Comparison of ENCODE assay signal across 24 mouse cellular contexts in genomic region chr8:124878946-124879526, GRCm38 (mm10). TPM values are rescaled to one million over a fixed set of nuclear protein-coding genes. Genes with fewer than 3 reads are reported as not detected.
DNase-seq lines count a peak whose midpoint lies in the region; ATAC-seq and TF ChIP-seq lines count a peak whose summit lies in the region.
"Had no signal": no experiment of that assay in that cellular context is flagged by ENCODE, and none has a peak within 500 bp of the region (broad histone marks: within the 10 kb centered on the region; RNA-seq: fewer than 3 reads in every experiment).

No protein-coding gene starts in this region.

- H3K4me2 ChIP-seq in liver, embryonic 12.5 days, result no peak overlapping the region
- no peak overlapping the region for H3K4me2 ChIP-seq in liver, embryonic 14.5 days (ENCODE audit: low read depth)
- no peak overlapping the region for H3K4me2 ChIP-seq in midbrain, embryonic 16.5 days (ENCODE audit: low read length)
- H3K4me2 ChIP-seq: forebrain, embryonic 15.5 days; heart, embryonic 11.5 days; hindbrain, embryonic 14.5 days; limb, embryonic 13.5 days; lung, embryonic 14.5 days; midbrain, embryonic 12.5 days had no signal

- 0 out of 2 replicates have a peak, but pooled peaks cover 9% of the 10 kb centered on the region for H3K4me1 ChIP-seq in liver, embryonic 12.5 days
- 0 out of 4 replicates have a peak, but pooled peaks cover 0 to 3% of the 10 kb centered on the region in 2 experiments for H3K4me1 ChIP-seq in liver, embryonic 14.5 days (replicated peaks; ENCODE audit: control insufficient read depth in 2 of 2, insufficient read depth in 2 of 2, low read length in 1 of 2)
- H3K4me1 ChIP-seq in midbrain, embryonic 16.5 days (ENCODE audit: control insufficient read depth, insufficient read depth, low read length), result no peaks in the 10 kb centered on the region
- H3K4me1 ChIP-seq: forebrain, embryonic 10.5 days; forebrain, embryonic 15.5 days; limb, embryonic 13.5 days; midbrain, embryonic 12.5 days had no signal

- DNase-seq in liver (no peak), MEL-GATA-1-ER (ENCODE audit: extremely low read depth, low read depth) (peak; percentile 83)
- DNase-seq in liver, embryonic 14.5 days (ENCODE audit: low read depth in 3 of 3, low spot score in 3 of 3), result peak in 1 of 3 experiments; percentile 22
- no peak for DNase-seq in kidney, adult 8-10 months
- no peak for DNase-seq in left cerebral cortex, postnatal 36 days (ENCODE audit: low spot score in 2 of 2)
- DNase-seq: adrenal gland, postnatal 36 days; cerebellum, adult 2 months; cerebellum, postnatal 14 days; gastrocnemius, postnatal 25 days; heart, adult 18-20 months; kidney, postnatal 14 days; layer of hippocampus, adult 9-11 months; lung, embryonic 14.5 days had no signal

- no peak overlapping the region for H3K4me3 ChIP-seq in liver, embryonic 12.5 days
- H3K4me3 ChIP-seq in liver, embryonic 14.5 days (ENCODE audit: insufficient read depth in 1 of 2, low read depth in 2 of 2, low read length in 2 of 2), result no peak overlapping the region
- no peak overlapping the region for H3K4me3 ChIP-seq in midbrain, embryonic 16.5 days (ENCODE audit: low read depth, low read length)
- H3K4me3 ChIP-seq: forebrain, embryonic 10.5 days; forebrain, embryonic 15.5 days; limb, embryonic 13.5 days; midbrain, embryonic 12.5 days had no signal

- no peak for TF ChIP-seq EP300 in liver, embryonic 14.5 days (IDR thresholded peaks at IDR 0.05; ENCODE audit: low read depth)

- 73% methylated on average over 10 of the region's 10 CpGs for WGBS in liver, embryonic 12.5 days (ENCODE audit: insufficient replicate concordance)
- WGBS in liver, embryonic 14.5 days (ENCODE audit: insufficient replicate concordance), result 57% methylated on average over 10 of the region's 10 CpGs
- WGBS in midbrain, embryonic 16.5 days, result 84% methylated on average over 10 of the region's 10 CpGs

- peaks cover 100% of the 10 kb centered on the region for H3K36me3 ChIP-seq in liver, embryonic 12.5 days
- H3K36me3 ChIP-seq in liver, embryonic 14.5 days (replicated peaks; ENCODE audit: control insufficient read depth, insufficient read depth, low read depth), result peaks cover 45% of the 10 kb centered on the region
- peaks cover 59% of the 10 kb centered on the region for H3K36me3 ChIP-seq in midbrain, embryonic 16.5 days (ENCODE audit: control insufficient read depth, insufficient read depth, low read length)

- peak; percentile 22; the same call in 1 of the 2 replicates for ATAC-seq in liver, embryonic 12.5 days
- peak; percentile 45 for ATAC-seq in liver, embryonic 14.5 days (ENCODE audit: insufficient read depth)
- ATAC-seq in megakaryocyte-erythroid progenitor cell, adult 5-6 weeks (replicated peaks; ENCODE audit: low FRiP score, low TSS enrichment, poor library complexity, severe bottlenecking), result peak; percentile 92
- ATAC-seq in midbrain, embryonic 16.5 days, result no peak
- ATAC-seq: forebrain, embryonic 15.5 days; intestine, postnatal 0 days had no signal

- no peak for TF ChIP-seq CTCF in liver, embryonic 14.5 days (IDR thresholded peaks at IDR 0.05; ENCODE audit: low read depth)

- H3K9ac ChIP-seq in liver, embryonic 12.5 days, result no peak overlapping the region
- no peak overlapping the region for H3K9ac ChIP-seq in liver, embryonic 14.5 days (replicated peaks)
- no peak overlapping the region for H3K9ac ChIP-seq in midbrain, embryonic 16.5 days (ENCODE audit: low read depth, low read length)
- H3K9ac ChIP-seq: forebrain, embryonic 15.5 days; hindbrain, embryonic 14.5 days; limb, embryonic 13.5 days; lung, embryonic 14.5 days; midbrain, embryonic 12.5 days had no signal

- no peaks in the 10 kb centered on the region for H3K27me3 ChIP-seq in liver, embryonic 12.5 days (replicated peaks)
- H3K27me3 ChIP-seq in liver, embryonic 14.5 days (ENCODE audit: control insufficient read depth, insufficient read depth, low read length), result no peaks in the 10 kb centered on the region
- no peaks in the 10 kb centered on the region for H3K27me3 ChIP-seq in midbrain, embryonic 16.5 days (ENCODE audit: control insufficient read depth, insufficient read depth, low read depth, low read length)
- H3K27me3 ChIP-seq: forebrain, embryonic 15.5 days; limb, embryonic 13.5 days; midbrain, embryonic 12.5 days had no signal

- intact Hi-C loops in left cerebral cortex, postnatal 36 days (cut with DNase I), result no loop called here

- H3K27ac ChIP-seq in liver, embryonic 12.5 days, result no peak overlapping the region
- H3K27ac ChIP-seq in liver, embryonic 14.5 days, result no peak overlapping the region
- no peak overlapping the region for H3K27ac ChIP-seq in midbrain, embryonic 16.5 days (ENCODE audit: low read length)
- H3K27ac ChIP-seq: forebrain, embryonic 10.5 days; forebrain, embryonic 15.5 days; hindbrain, embryonic 14.5 days; limb, embryonic 13.5 days; midbrain, embryonic 12.5 days had no signal

- no peaks in the 10 kb centered on the region for H3K9me3 ChIP-seq in liver, embryonic 12.5 days (replicated peaks)
- no peaks in the 10 kb centered on the region for H3K9me3 ChIP-seq in liver, embryonic 14.5 days (ENCODE audit: control insufficient read depth, low read length)
- H3K9me3 ChIP-seq in midbrain, embryonic 16.5 days (replicated peaks; ENCODE audit: control insufficient read depth, low read length, poor library complexity, severe bottlenecking), result no peaks in the 10 kb centered on the region
- H3K9me3 ChIP-seq: forebrain, embryonic 10.5 days; forebrain, embryonic 15.5 days; G1E; limb, embryonic 13.5 days; midbrain, embryonic 12.5 days had no signal

RNA-seq across cellular contexts. Expression of gene 2810004N23Rik, which starts 16.1 kb away (rescaled TPM):
- polyA plus RNA-seq in liver, embryonic 12.5 days (2016; fragmentation: Nextera tagmentation; extraction: Ambion mirVana), result 39.6 and 40.8 TPM in 2 replicates
- polyA plus RNA-seq in liver, embryonic 14.5 days (2012; rRNA removed), result 8.9 and 13.5 TPM in 2 replicates
- 17.9 and 18.2 TPM in 2 replicates for polyA plus RNA-seq in liver, embryonic 14.5 days (2014; fragmentation: Nextera tagmentation; extraction: Ambion mirVana)
- total RNA-seq in megakaryocyte-erythroid progenitor cell, adult 5-6 weeks (2014; fragmentation: Nextera tagmentation), result 55.2 and 62.5 TPM in 2 replicates
- total RNA-seq in megakaryocyte-erythroid progenitor cell, adult 5-6 weeks (2017), result 88.0 and 94.9 TPM in 2 replicates
- 25.5 and 27.3 TPM in 2 replicates for polyA plus RNA-seq in midbrain, embryonic 16.5 days (2015; fragmentation: Nextera tagmentation; extraction: Ambion mirVana)
- 10 to 100 TPM; 19.6 to 20.9 TPM for total RNA-seq in left cerebral cortex, postnatal 36 days (2021)

RNA-seq across cellular contexts. Expression of gene Gnpat, which starts 16.2 kb away (rescaled TPM):
- 62.3 and 66.2 TPM in 2 replicates for polyA plus RNA-seq in liver, embryonic 12.5 days (2016; fragmentation: Nextera tagmentation; extraction: Ambion mirVana)
- 23.3 and 35.7 TPM in 2 replicates for polyA plus RNA-seq in liver, embryonic 14.5 days (2012; rRNA removed)
- polyA plus RNA-seq in liver, embryonic 14.5 days (2014; fragmentation: Nextera tagmentation; extraction: Ambion mirVana), result 39.0 and 39.6 TPM in 2 replicates
- 96.0 and 98.2 TPM in 2 replicates for total RNA-seq in megakaryocyte-erythroid progenitor cell, adult 5-6 weeks (2014; fragmentation: Nextera tagmentation)
- total RNA-seq in megakaryocyte-erythroid progenitor cell, adult 5-6 weeks (2017), result 51.5 and 55.6 TPM in 2 replicates
- 70.7 and 74.1 TPM in 2 replicates for polyA plus RNA-seq in midbrain, embryonic 16.5 days (2015; fragmentation: Nextera tagmentation; extraction: Ambion mirVana)
- total RNA-seq in left cerebral cortex, postnatal 36 days (2021), result 10 to 100 TPM; 47.4 to 57.8 TPM

RNA-seq across cellular contexts. Expression of gene Exoc8, which starts 18.5 kb away (rescaled TPM):
- 9.4 and 10.5 TPM in 2 replicates for polyA plus RNA-seq in liver, embryonic 12.5 days (2016; fragmentation: Nextera tagmentation; extraction: Ambion mirVana)
- 2.6 and 3.7 TPM in 2 replicates for polyA plus RNA-seq in liver, embryonic 14.5 days (2012; rRNA removed)
- 2.4 and 2.6 TPM in 2 replicates for polyA plus RNA-seq in liver, embryonic 14.5 days (2014; fragmentation: Nextera tagmentation; extraction: Ambion mirVana)
- 10.5 and 12.0 TPM in 2 replicates for total RNA-seq in megakaryocyte-erythroid progenitor cell, adult 5-6 weeks (2014; fragmentation: Nextera tagmentation)
- 11.8 and 14.8 TPM in 2 replicates for total RNA-seq in megakaryocyte-erythroid progenitor cell, adult 5-6 weeks (2017)
- polyA plus RNA-seq in midbrain, embryonic 16.5 days (2015; fragmentation: Nextera tagmentation; extraction: Ambion mirVana), result 14.1 and 15.3 TPM in 2 replicates
- 10 to 100 TPM; 34.5 to 35.3 TPM for total RNA-seq in left cerebral cortex, postnatal 36 days (2021)

RNA-seq across cellular contexts. Expression of gene Sprtn, which starts 18.6 kb away (rescaled TPM):
- polyA plus RNA-seq in liver, embryonic 12.5 days (2016; fragmentation: Nextera tagmentation; extraction: Ambion mirVana), result 11.1 and 12.4 TPM in 2 replicates
- polyA plus RNA-seq in liver, embryonic 14.5 days (2012; rRNA removed), result 4.8 and 7.0 TPM in 2 replicates
- 4.9 and 5.0 TPM in 2 replicates for polyA plus RNA-seq in liver, embryonic 14.5 days (2014; fragmentation: Nextera tagmentation; extraction: Ambion mirVana)
- 21.6 and 29.3 TPM in 2 replicates for total RNA-seq in megakaryocyte-erythroid progenitor cell, adult 5-6 weeks (2014; fragmentation: Nextera tagmentation)
- 21.5 and 21.7 TPM in 2 replicates for total RNA-seq in megakaryocyte-erythroid progenitor cell, adult 5-6 weeks (2017)
- polyA plus RNA-seq in midbrain, embryonic 16.5 days (2015; fragmentation: Nextera tagmentation; extraction: Ambion mirVana), result 9.0 and 9.4 TPM in 2 replicates
- 10 to 100 TPM; 11.5 to 15.0 TPM for total RNA-seq in left cerebral cortex, postnatal 36 days (2021)
